15 mouse cellular contexts compared by ENCODE assay signal in the genomic region with DNA sequence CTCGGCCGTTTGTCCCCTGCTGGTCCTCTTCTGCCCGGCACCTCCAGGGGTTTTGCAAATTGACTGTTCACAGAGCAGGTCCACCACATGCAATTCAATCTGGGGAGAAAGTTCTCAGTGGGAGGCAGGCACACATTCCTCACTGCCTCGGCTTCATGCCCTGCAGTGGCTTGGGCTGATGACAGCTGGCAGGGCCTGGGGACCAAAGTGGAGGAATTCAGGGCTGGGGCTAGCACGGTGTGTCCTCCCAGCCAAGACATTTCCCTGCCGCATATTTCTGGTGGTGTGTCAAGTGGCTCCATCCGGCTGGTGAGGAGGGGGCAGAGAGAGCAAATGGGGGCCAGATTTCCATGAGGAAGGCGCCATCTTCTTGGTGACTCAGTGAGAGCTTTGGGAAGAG. TPM values are rescaled to one million over a fixed set of nuclear protein-coding genes. Genes with fewer than 3 reads are reported as not detected.
DNase-seq lines count a peak whose midpoint lies in the region; ATAC-seq and TF ChIP-seq lines count a peak whose summit lies in the region.
"Had no signal": no experiment of that assay in that cellular context is flagged by ENCODE, and none has a peak within 500 bp of the region (broad histone marks: within the 10 kb centered on the region; RNA-seq: fewer than 3 reads in every experiment).

No protein-coding gene starts in this region.

- H3K27me3 ChIP-seq in forebrain, embryonic 10.5 days (ENCODE audit: poor library complexity, severe bottlenecking), result peaks cover 44% of the 10 kb centered on the region
- no peaks in the 10 kb centered on the region for H3K27me3 ChIP-seq in forebrain, embryonic 16.5 days (replicated peaks; ENCODE audit: control insufficient read depth, insufficient read depth, low read length)
- no peaks in the 10 kb centered on the region for H3K27me3 ChIP-seq in limb, embryonic 14.5 days (ENCODE audit: control insufficient read depth, insufficient read depth, low read length)
- H3K27me3 ChIP-seq: lung, embryonic 15.5 days; stomach, embryonic 15.5 days had no signal

- H3K4me2 ChIP-seq in forebrain, embryonic 16.5 days (ENCODE audit: low read length), result no peak overlapping the region
- H3K4me2 ChIP-seq in limb, embryonic 14.5 days (replicated peaks; ENCODE audit: low read depth, low read length, severe bottlenecking), result no peak overlapping the region
- H3K4me2 ChIP-seq: lung, embryonic 15.5 days; stomach, embryonic 15.5 days had no signal

- 39% methylated on average over 8 of the region's 8 CpGs for WGBS in forebrain, embryonic 10.5 days
- WGBS in forebrain, embryonic 16.5 days, result 30% methylated on average over 8 of the region's 8 CpGs
- 40% methylated on average over 8 of the region's 8 CpGs for WGBS in limb, embryonic 14.5 days

- peaks cover 51% of the 10 kb centered on the region for H3K4me1 ChIP-seq in forebrain, embryonic 10.5 days
- H3K4me1 ChIP-seq in forebrain, embryonic 16.5 days (replicated peaks; ENCODE audit: control insufficient read depth, insufficient read depth, low read length), result peaks cover 7% of the 10 kb centered on the region
- H3K4me1 ChIP-seq in limb, embryonic 14.5 days (ENCODE audit: control insufficient read depth, insufficient read depth, low read length), result peaks cover 9% of the 10 kb centered on the region; the same call in 1 of the 2 replicates

- DNase-seq in forebrain, embryonic 10.5 days (ENCODE audit: extremely low spot score, low spot score), result no peak
- DNase-seq in left cerebral cortex, postnatal 4 days, result peak; percentile 18
- no peak for DNase-seq in left cerebral cortex, adult 2 months (ENCODE audit: extremely low spot score in 1 of 2, low spot score in 2 of 2)
- DNase-seq in gastrocnemius, adult 8-10 months (ENCODE audit: low spot score in 2 of 2), result peak; percentile 15 to 27
- DNase-seq in limb, embryonic 14.5 days (ENCODE audit: low spot score), result peak; percentile 48
- DNase-seq in testis, postnatal 10 days (ENCODE audit: low spot score), result no peak
- DNase-seq in liver, result no peak
- DNase-seq: adrenal gland, adult 8-10 months; right cerebral cortex, postnatal 4 days had no signal

- intact Hi-C loops in left cerebral cortex, postnatal 4 days (cut with DNase I), result no loop called here
- intact Hi-C loops in left cerebral cortex, adult 2 months (cut with DNase I), result no loop called here

- H3K9ac ChIP-seq in forebrain, embryonic 16.5 days (replicated peaks; ENCODE audit: low read depth, low read length), result no peak overlapping the region
- H3K9ac ChIP-seq in limb, embryonic 14.5 days (ENCODE audit: low read depth, low read length, severe bottlenecking), result no peak overlapping the region
- H3K9ac ChIP-seq: lung, embryonic 15.5 days; stomach, embryonic 15.5 days had no signal

- TF ChIP-seq POLR2A in limb, embryonic 14.5 days (IDR thresholded peaks at IDR 0.05; ENCODE audit: borderline replicate concordance, extremely low read depth, insufficient read depth, insufficient read length), result no peak

- 0 out of 2 replicates have a peak overlapping the region, but pooled peaks have one; percentile 7 for H3K27ac ChIP-seq in forebrain, embryonic 10.5 days
- H3K27ac ChIP-seq in forebrain, embryonic 16.5 days (ENCODE audit: low read length), result no peak overlapping the region
- H3K27ac ChIP-seq in left cerebral cortex, adult 2 months, result no peak overlapping the region
- H3K27ac ChIP-seq in limb, embryonic 14.5 days (replicated peaks; ENCODE audit: low read depth, low read length), result no peak overlapping the region
- H3K27ac ChIP-seq: lung, embryonic 15.5 days; stomach, embryonic 15.5 days had no signal

- no peak for TF ChIP-seq CTCF in left cerebral cortex, adult 2 months (IDR thresholded peaks at IDR 0.05)

- ATAC-seq in forebrain, embryonic 16.5 days, result no peak
- ATAC-seq in limb, embryonic 14.5 days (ENCODE audit: low FRiP score, low read depth), result peak; percentile 51; the same call in 1 of the 2 replicates
- ATAC-seq: midbrain, embryonic 16.5 days had no signal

- no peaks in the 10 kb centered on the region for H3K9me3 ChIP-seq in forebrain, embryonic 10.5 days
- H3K9me3 ChIP-seq in forebrain, embryonic 16.5 days (ENCODE audit: control insufficient read depth, low read length), result no peaks in the 10 kb centered on the region
- H3K9me3 ChIP-seq in limb, embryonic 14.5 days (ENCODE audit: control insufficient read depth, low read length), result no peaks in the 10 kb centered on the region
- H3K9me3 ChIP-seq: lung, embryonic 15.5 days; stomach, embryonic 15.5 days had no signal

- H3K4me3 ChIP-seq in forebrain, embryonic 10.5 days, result no peak overlapping the region
- H3K4me3 ChIP-seq in forebrain, embryonic 16.5 days (replicated peaks; ENCODE audit: low read length), result no peak overlapping the region
- no peak overlapping the region for H3K4me3 ChIP-seq in left cerebral cortex, adult 2 months
- H3K4me3 ChIP-seq in limb, embryonic 14.5 days (replicated peaks; ENCODE audit: low read length), result no peak overlapping the region
- H3K4me3 ChIP-seq: lung, embryonic 15.5 days; stomach, embryonic 15.5 days had no signal

- H3K36me3 ChIP-seq in forebrain, embryonic 10.5 days (replicated peaks), result no peaks in the 10 kb centered on the region
- no peaks in the 10 kb centered on the region for H3K36me3 ChIP-seq in forebrain, embryonic 16.5 days (ENCODE audit: control insufficient read depth, insufficient read depth)
- no peaks in the 10 kb centered on the region for H3K36me3 ChIP-seq in limb, embryonic 14.5 days (ENCODE audit: control insufficient read depth, insufficient read depth, low read length)
- H3K36me3 ChIP-seq: lung, embryonic 15.5 days; stomach, embryonic 15.5 days had no signal

RNA-seq across cellular contexts. Expression of a gene that starts 22.5 kb away (rescaled TPM):
- 1.0 TPM in 2 replicates for polyA plus RNA-seq in forebrain, embryonic 10.5 days (2016; fragmentation: Nextera tagmentation; extraction: Ambion mirVana)
- 8.1 and 13.5 TPM in 2 replicates for polyA plus RNA-seq in forebrain, embryonic 16.5 days (2015; fragmentation: Nextera tagmentation; extraction: Ambion mirVana)
- total RNA-seq in left cerebral cortex, postnatal 4 days (2021), result 10 to 100 TPM; 31.5 to 42.0 TPM
- 10 to 100 TPM; 40.5 to 48.2 TPM for total RNA-seq in left cerebral cortex, adult 2 months (2021)
- total RNA-seq in gastrocnemius, adult 8-10 months (2022), result 1 to 10 TPM in 2 of 4 experiments, under 1 TPM in 2; 0.31 to 1.1 (median 0.76) TPM
- 7.7 and 8.7 TPM in 2 replicates for polyA plus RNA-seq in limb, embryonic 14.5 days (2012; rRNA removed)
- polyA plus RNA-seq in limb, embryonic 14.5 days (2014; fragmentation: Nextera tagmentation; extraction: Ambion mirVana), result 4.9 and 5.8 TPM in 2 replicates
- total RNA-seq: neutrophil, adult 5-6 weeks had no signal
- polyA plus RNA-seq: C2C12 had no signal

Comparison
In these comparisons a context has a peak if more than half of its experiments do, and no peak if none do; other contexts are left out.
1. DNase-seq: peak in left cerebral cortex, postnatal 4 days (single experiment), gastrocnemius, adult 8-10 months (2 of 2) and limb, embryonic 14.5 days (single experiment); none in forebrain, embryonic 10.5 days (single experiment), left cerebral cortex, adult 2 months (0 of 2), testis, postnatal 10 days (single experiment) and liver (single experiment).
2. RNA of a gene that starts 22.5 kb away (total RNA-seq): 40.5 to 48.2 TPM in left cerebral cortex, adult 2 months and 31.5 to 42.0 TPM in left cerebral cortex, postnatal 4 days; 0.31 to 1.1 TPM in gastrocnemius, adult 8-10 months; every median in the first group is over 10 times any median in the second.